In the genomic region with DNA sequence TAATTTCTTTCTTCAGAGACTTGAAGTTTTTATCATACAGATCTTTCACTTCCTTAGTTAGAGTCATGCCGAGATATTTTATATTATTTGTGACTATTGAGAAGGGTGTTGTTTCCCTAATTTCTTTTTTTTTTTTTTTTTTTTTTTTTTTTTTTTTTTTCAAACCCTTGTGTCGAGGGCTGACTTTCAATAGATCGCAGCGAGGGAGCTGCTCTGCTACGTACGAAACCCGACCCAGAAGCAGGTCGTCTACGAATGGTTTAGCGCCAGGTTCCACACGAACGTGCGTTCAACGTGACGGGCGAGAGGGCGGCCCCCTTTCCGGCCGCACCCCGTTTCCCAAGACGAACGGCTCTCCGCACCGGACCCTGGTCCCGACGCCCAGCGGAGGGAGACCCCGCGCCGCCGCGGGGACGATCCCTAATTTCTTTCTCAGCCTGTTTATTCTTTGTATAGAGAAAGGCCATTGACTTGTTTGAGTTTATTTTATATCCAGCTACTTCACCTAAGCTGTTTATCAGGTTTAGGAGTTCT, we compare ENCODE assay signal across 8 mouse cellular contexts.
A peak's percentile ranks its signal among the peaks of the same experiment; 100 is the strongest.
DNase-seq lines count a peak whose midpoint lies in the region; ATAC-seq and TF ChIP-seq lines count a peak whose summit lies in the region.
"Not testable (repeated sequence)": the region's sequence is repeated elsewhere in the genome, so short reads cannot be mapped to it uniquely, and the experiment has no call there.

No protein-coding gene starts in this region.

- H3K27me3 ChIP-seq in forebrain, embryonic 12.5 days; liver, embryonic 11.5 days (replicated peaks; ENCODE audit: control insufficient read depth, insufficient read depth, low read length); stomach, postnatal 0 days (ENCODE audit: control insufficient read depth, insufficient read depth, low read length): not testable (repeated sequence)

- DNase-seq in B cell, adult 2 months = peak; percentile 79 to 82
- peak; percentile 40 for DNase-seq in c-Kit-negative CD71-positive TER-119-positive erythroid progenitor cells, embryonic 14.5 days (ENCODE audit: low read depth, low spot score)
- DNase-seq in heart, postnatal 14 days = peak; percentile 73 to 84
- peak; percentile 84 for DNase-seq in kidney, postnatal 14 days
- not testable (repeated sequence) for DNase-seq in liver, embryonic 11.5 days (ENCODE audit: low spot score); stomach, postnatal 0 days (ENCODE audit: low spot score)
- DNase-seq in naive thymus-derived CD4-positive, alpha-beta T cell, adult 2 months (ENCODE audit: low read depth) = peak; percentile 83

- TF ChIP-seq EP300 in stomach, postnatal 0 days (optimal IDR thresholded peaks at IDR 0.05) = not testable (repeated sequence)

- peak; percentile 84 for ATAC-seq in forebrain, embryonic 12.5 days (ENCODE audit: low FRiP score)
- ATAC-seq in liver, embryonic 11.5 days (replicated peaks; ENCODE audit: low FRiP score) = peak; percentile 95
- ATAC-seq in stomach, postnatal 0 days (ENCODE audit: low FRiP score, low TSS enrichment) = peak; percentile 94

- H3K4me2 ChIP-seq in forebrain, embryonic 12.5 days; liver, embryonic 11.5 days; stomach, postnatal 0 days (replicated peaks; ENCODE audit: low read depth): not testable (repeated sequence)

- H3K4me3 ChIP-seq in forebrain, embryonic 12.5 days (replicated peaks); liver, embryonic 11.5 days (ENCODE audit: low read depth, low read length); stomach, postnatal 0 days (ENCODE audit: low read depth, low read length): not testable (repeated sequence)

- intact Hi-C loops in heart, postnatal 14 days (cut with DNase I) = not testable (repeated sequence)

- not testable (repeated sequence) for H3K9ac ChIP-seq in forebrain, embryonic 12.5 days; liver, embryonic 11.5 days (ENCODE audit: low read depth, low read length); stomach, postnatal 0 days (ENCODE audit: low read length)

- 71% methylated on average over 33 of the region's 33 CpGs for WGBS in forebrain, embryonic 12.5 days
- WGBS in liver, embryonic 11.5 days = 69% methylated on average over 33 of the region's 33 CpGs
- WGBS in stomach, postnatal 0 days = 73% methylated on average over 33 of the region's 33 CpGs

- H3K36me3 ChIP-seq in forebrain, embryonic 12.5 days (replicated peaks); liver, embryonic 11.5 days (ENCODE audit: control insufficient read depth, insufficient read depth, low read length); stomach, postnatal 0 days (ENCODE audit: control insufficient read depth, insufficient read depth, low read length): not testable (repeated sequence)

- not testable (repeated sequence) for TF ChIP-seq CTCF in stomach, postnatal 0 days (IDR thresholded peaks at IDR 0.05; ENCODE audit: low read depth)

- H3K27ac ChIP-seq in forebrain, embryonic 12.5 days; liver, embryonic 11.5 days (ENCODE audit: low read depth, low read length); stomach, postnatal 0 days (replicated peaks): not testable (repeated sequence)

- H3K4me1 ChIP-seq in forebrain, embryonic 12.5 days; liver, embryonic 11.5 days (replicated peaks; ENCODE audit: control insufficient read depth, insufficient read depth, low read length); stomach, postnatal 0 days (replicated peaks; ENCODE audit: control insufficient read depth, insufficient read depth): not testable (repeated sequence)

- not testable (repeated sequence) for H3K9me3 ChIP-seq in forebrain, embryonic 12.5 days; liver, embryonic 11.5 days (ENCODE audit: control insufficient read depth, low read length); stomach, postnatal 0 days (ENCODE audit: control insufficient read depth, low read length)
